Mouse (Mus musculus) embryonic fibroblast, embryonic 13.5 days (primary cell): ENCODE data around the gene Dtd2.

Experiments
- CTCF ChIP-seq: IDR thresholded peaks from 2 replicates; pipeline ENCODE4 v1.5.1; 2011; ENCODE audit warnings: mild to moderate bottlenecking, control low read depth, low read length, moderate library complexity, borderline replicate concordance; ENCODE audit not compliant: insufficient read depth
- POLR2A ChIP-seq: IDR thresholded peaks from 2 replicates; pipeline ENCODE4 v1.6.1; 2011; ENCODE audit warnings: low read depth, mild to moderate bottlenecking, control low read depth, low read length, moderate library complexity

DNA sequence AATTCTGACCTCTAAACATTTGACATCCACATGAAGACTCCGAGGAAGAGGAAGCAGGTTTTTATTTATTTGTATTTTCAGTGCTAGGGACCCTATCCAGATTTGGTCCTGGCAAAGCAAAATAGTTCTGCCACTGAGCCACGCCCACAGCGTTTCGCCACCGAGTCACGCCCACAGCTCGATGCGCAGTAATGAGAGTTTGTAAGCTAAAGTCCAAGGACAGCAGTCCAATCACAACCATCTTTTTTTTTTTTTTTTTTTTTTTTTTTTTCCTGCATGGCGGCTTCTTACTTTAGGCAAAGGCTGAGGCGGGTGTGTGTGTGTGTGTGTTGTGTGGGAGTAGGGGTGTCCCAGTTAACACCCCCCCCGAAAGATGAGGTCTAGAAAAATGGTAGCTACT lies 7.7 kb upstream of the Dtd2 start:
- TF ChIP-seq POLR2A = no peak
- TF ChIP-seq CTCF = no peak
